Mouse (Mus musculus): ENCODE measurements around the gene Ostm1. TPM values are rescaled to one million over a fixed set of nuclear protein-coding genes. Genes with fewer than 3 reads are reported as not detected.

The Ostm1 gene
- total RNA-seq, 2 experiments from 2014 or later, result 6.7 to 7.4 TPM

- peak in 1 of 2 experiments; percentile 11 for DNase-seq (ENCODE audit: low spot score in 2 of 2)
Measured at GRCm38 (mm10) chr10:42581694-42582565, 1.7 kb upstream of the Ostm1 start.

- no peak for DNase-seq (ENCODE audit: low spot score in 2 of 2)
Measured at GRCm38 (mm10) chr10:42582566-42583110, 984 bp upstream of the Ostm1 start.

GRCm38 (mm10) chr10:42583902-42584435, 347 bp downstream of the Ostm1 start:
- DNase-seq (ENCODE audit: low spot score in 2 of 2), result no peak

GRCm38 (mm10) chr10:42584436-42584983, 888 bp downstream of the Ostm1 start:
- no peak for DNase-seq (ENCODE audit: low spot score in 2 of 2)

- no peak for DNase-seq (ENCODE audit: low spot score in 2 of 2)
Measured at GRCm38 (mm10) chr10:42585156-42585555, 1.5 kb downstream of the Ostm1 start.

- DNase-seq (ENCODE audit: low spot score in 2 of 2), result no peak
Measured at GRCm38 (mm10) chr10:42585596-42586305, 2.1 kb downstream of the Ostm1 start.

GRCm38 (mm10) chr10:42587961-42588750, 4.5 kb downstream of the Ostm1 start:
- no peak for DNase-seq (ENCODE audit: low spot score in 2 of 2)

- no peak for DNase-seq (ENCODE audit: low spot score in 2 of 2)
Measured at GRCm38 (mm10) chr10:42589505-42589904, 5.9 kb downstream of the Ostm1 start.

- DNase-seq (ENCODE audit: low spot score in 2 of 2), result no peak
Measured at GRCm38 (mm10) chr10:42590261-42591184, 6.9 kb downstream of the Ostm1 start.

- no peak for DNase-seq (ENCODE audit: low spot score in 2 of 2)
Measured at GRCm38 (mm10) chr10:42591185-42591992, 7.8 kb downstream of the Ostm1 start.

GRCm38 (mm10) chr10:42591993-42592686, 8.5 kb downstream of the Ostm1 start:
- DNase-seq (ENCODE audit: low spot score in 2 of 2), result no peak

- DNase-seq (ENCODE audit: low spot score in 2 of 2), result no peak
Measured at GRCm38 (mm10) chr10:42593201-42593600, 9.6 kb downstream of the Ostm1 start.

GRCm38 (mm10) chr10:42598615-42599014, 15.0 kb downstream of the Ostm1 start:
- no peak for DNase-seq (ENCODE audit: low spot score in 2 of 2)

GRCm38 (mm10) chr10:42601556-42601955, 17.9 kb downstream of the Ostm1 start:
- no peak for DNase-seq (ENCODE audit: low spot score in 2 of 2)

GRCm38 (mm10) chr10:42604874-42605273, 21.3 kb downstream of the Ostm1 start:
- no peak for DNase-seq (ENCODE audit: low spot score in 2 of 2)

- DNase-seq (ENCODE audit: low spot score in 2 of 2), result no peak
Measured at GRCm38 (mm10) chr10:42606757-42607156, 23.1 kb downstream of the Ostm1 start.

GRCm38 (mm10) chr10:42613075-42613474, 29.5 kb downstream of the Ostm1 start:
- DNase-seq (ENCODE audit: low spot score in 2 of 2), result no peak

All from gastrocnemius, postnatal 4 days (tissue).